Mouse (Mus musculus): Measurements from ENCODE around the gene Krt90. TPM values are rescaled to one million over a fixed set of nuclear protein-coding genes. Genes with fewer than 3 reads are reported as not detected.
"Not testable (repeated sequence)": the region's sequence is repeated elsewhere in the genome, so short reads cannot be mapped to it uniquely, and the experiment has no call there.

Gene Krt90
- total RNA-seq, 2 experiments from 2014 or later = not detected

GRCm38 (mm10) chr15:101519792-101520191 lies 43.0 kb downstream of the Krt90 start:
- peak; percentile 62 to 76 for DNase-seq (ENCODE audit: low spot score in 2 of 2)

GRCm38 (mm10) chr15:101517161-101517560 lies 45.6 kb downstream of the Krt90 start, which contains the start of gene Gm49425:
Gm49425 (minus strand) TSS chr15:101517261.
- not testable (repeated sequence) for DNase-seq (ENCODE audit: low spot score in 2 of 2)

GRCm38 (mm10) chr15:101508247-101508646 lies 54.5 kb downstream of the Krt90 start:
- no peak for DNase-seq (ENCODE audit: low spot score in 2 of 2)

GRCm38 (mm10) chr15:101506896-101507758 lies 55.6 kb downstream of the Krt90 start:
- no peak for DNase-seq (ENCODE audit: low spot score in 2 of 2)

Small RNAs within 50 kb of the gene (microRNA-seq; reads per million reads assigned to microRNA genes)
- gene Gm44393 (ENCODE audit: borderline number of aligned reads in 2 of 2) (0 reads per million in 2 experiments), gene Gm44460 (ENCODE audit: borderline number of aligned reads in 2 of 2) (0 reads per million in 2 experiments)

Other genes with a start within 250 kb of the Krt90 start
- 1 to 10 TPM; 4.3 to 7.8 TPM for gene Krt80, start 192.8 kb downstream of the Krt90 start, total RNA-seq (2021)
- gene Krt7, start 151.9 kb downstream of the Krt90 start, total RNA-seq (2021) = 1 to 10 TPM; 1.4 to 2.6 TPM
- not detected for gene Krt87, start 124.1 kb downstream of the Krt90 start, total RNA-seq (2021)
- gene Krt88, start 115.2 kb downstream of the Krt90 start, total RNA-seq (2021) = not detected
- not detected for gene Krt81, start 99.2 kb downstream of the Krt90 start, total RNA-seq (2021)
- gene Krt86, start 89.5 kb downstream of the Krt90 start, total RNA-seq (2021) = not detected
- gene Krt83, start 71.4 kb downstream of the Krt90 start, total RNA-seq (2021) = not detected
- not detected for gene Gm49425, start 45.7 kb downstream of the Krt90 start, total RNA-seq (2021)
- not detected for gene Krt84, start 30.1 kb downstream of the Krt90 start, total RNA-seq (2021)
- not detected for gene Krt82, start 12.3 kb downstream of the Krt90 start, total RNA-seq (2021)
- gene Krt75, start 11.0 kb upstream of the Krt90 start, total RNA-seq (2021) = not detected
- not detected for gene Gm5414, start 65.2 kb upstream of the Krt90 start, total RNA-seq (2021)
- not detected for gene Gm5478, start 84.4 kb upstream of the Krt90 start, total RNA-seq (2021)
- gene Krt6b, start 117.3 kb upstream of the Krt90 start, total RNA-seq (2021) = not detected
- gene Krt6a, start 131.4 kb upstream of the Krt90 start, total RNA-seq (2021) = not detected
- gene Krt5, start 149.9 kb upstream of the Krt90 start, total RNA-seq (2021) = not detected
- not detected for gene Krt71, start 180.2 kb upstream of the Krt90 start, total RNA-seq (2021)
- not detected for gene Krt72, start 223.5 kb upstream of the Krt90 start, total RNA-seq (2021)
- not detected for gene Krt73, start 239.4 kb upstream of the Krt90 start, total RNA-seq (2021)

All from adrenal gland, adult 18-20 months (tissue).